Mouse (Mus musculus): ENCODE measurements around the gene Atg9a.

The Atg9a gene

GRCm38 (mm10) chr1:75168472-75169464 lies 23.2 kb downstream of the Atg9a start, which contains the start of gene Zfand2b:
Gene Zfand2b (plus strand): TSS chr1:75168646.
- DNase-seq (ENCODE audit: low spot score in 2 of 2) = peak; percentile 91 to 92

GRCm38 (mm10) chr1:75168093-75168471 lies 23.9 kb downstream of the Atg9a start:
- no peak for DNase-seq (ENCODE audit: low spot score in 2 of 2)

DNA sequence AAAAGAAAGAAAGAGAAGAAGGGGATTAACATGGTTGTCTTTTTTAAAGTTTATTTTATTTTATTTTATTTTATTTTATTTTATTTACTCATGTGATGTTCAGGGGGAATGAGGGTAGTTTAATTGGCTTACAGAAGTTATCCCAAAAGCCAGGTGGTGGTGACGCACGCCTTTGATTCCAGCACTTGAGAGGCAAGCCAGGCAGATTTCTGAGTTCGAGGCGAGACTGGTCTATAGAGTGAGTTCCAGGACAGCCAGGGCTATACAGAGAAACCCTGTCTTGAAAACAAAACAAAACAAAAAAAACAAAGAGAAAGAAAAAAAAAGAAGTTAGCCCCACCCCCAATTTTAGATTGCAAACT lies 31.8 kb downstream of the Atg9a start:
- no peak for DNase-seq (ENCODE audit: low spot score in 2 of 2)

DNA sequence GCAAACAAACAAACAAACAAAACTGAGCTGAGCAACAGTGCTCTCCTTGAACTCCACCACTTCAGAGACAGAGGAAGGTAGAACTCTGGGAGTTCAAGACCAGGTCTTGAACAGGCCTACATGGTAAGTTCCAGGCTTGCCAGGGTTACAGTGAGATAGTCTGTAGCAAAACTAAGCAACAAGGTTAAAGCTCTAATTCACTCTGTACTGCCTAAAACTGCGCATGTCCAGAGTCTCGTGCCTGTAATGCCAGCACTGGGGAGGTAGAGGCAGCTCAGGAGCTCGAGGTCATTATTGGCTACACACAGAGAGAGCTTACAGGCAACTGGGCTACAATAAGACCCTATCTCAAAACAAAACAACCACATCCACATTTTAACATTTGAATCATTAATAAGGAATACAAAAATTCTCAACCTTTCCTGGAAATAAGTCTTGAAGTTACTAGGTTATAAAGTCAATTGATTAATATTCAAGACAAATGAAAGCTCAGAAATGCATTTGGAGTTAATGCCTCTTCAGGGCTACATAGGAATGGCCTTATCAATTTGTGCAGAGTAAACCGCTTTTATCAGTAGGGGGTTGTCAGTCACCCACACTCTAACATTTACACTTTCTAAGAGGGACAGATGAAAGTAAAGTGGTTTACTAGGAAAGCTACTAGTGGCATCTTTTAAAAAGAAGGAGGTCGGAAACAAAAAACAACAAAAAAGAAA lies 32.3 kb downstream of the Atg9a start:
- DNase-seq (ENCODE audit: low spot score in 2 of 2) = no peak

DNA sequence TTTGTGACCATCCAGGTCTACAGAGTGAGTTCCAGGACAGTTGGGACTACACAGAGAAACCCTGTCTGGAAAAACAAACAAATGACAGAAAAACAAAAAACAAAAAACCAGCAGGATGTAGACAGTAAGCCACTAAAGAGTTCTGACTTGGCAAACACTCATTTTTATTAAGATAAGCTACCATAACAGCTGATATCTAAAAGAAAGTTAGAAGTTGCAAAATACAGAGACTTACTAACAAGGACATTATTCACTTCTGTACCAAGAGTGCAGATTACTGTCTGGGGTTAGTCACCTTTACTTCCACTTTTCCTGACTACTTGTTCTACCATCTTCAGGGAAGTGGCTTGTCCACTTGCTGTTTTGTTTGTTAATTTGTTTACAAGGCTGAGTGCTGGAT lies 33.0 kb downstream of the Atg9a start:
- no peak for DNase-seq (ENCODE audit: low spot score in 2 of 2)

GRCm38 (mm10) chr1:75155837-75156236 lies 36.2 kb downstream of the Atg9a start:
- DNase-seq (ENCODE audit: low spot score in 2 of 2) = no peak

- no peak for DNase-seq (ENCODE audit: low spot score in 2 of 2)
Observed at GRCm38 (mm10) chr1:75148727-75149126, 43.3 kb downstream of the Atg9a start.

- no peak for DNase-seq (ENCODE audit: low spot score in 2 of 2)
Observed at GRCm38 (mm10) chr1:75147411-75148135, 44.4 kb downstream of the Atg9a start.

DNA sequence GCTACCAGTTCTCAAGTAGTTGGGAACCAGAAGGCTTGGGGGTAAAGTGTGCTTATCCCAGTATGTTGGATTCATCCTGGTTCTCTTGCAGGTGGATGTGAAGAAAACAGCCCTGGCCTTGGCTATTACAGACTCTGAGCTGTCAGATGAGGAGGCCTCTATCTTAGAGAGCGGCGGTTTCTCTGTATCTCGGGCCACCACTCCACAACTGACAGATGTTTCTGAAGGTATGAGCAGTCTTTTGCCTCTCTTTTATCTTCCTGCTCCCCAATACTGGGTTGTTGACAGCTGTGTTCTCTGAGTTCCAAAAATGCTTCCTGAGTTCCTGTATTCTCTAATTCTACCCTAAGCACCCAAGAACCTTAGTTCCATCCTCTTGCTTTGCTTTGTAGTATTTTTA lies 46.4 kb downstream of the Atg9a start:
- no peak for DNase-seq (ENCODE audit: low spot score in 2 of 2)

GRCm38 (mm10) chr1:75142301-75143261 lies 49.4 kb downstream of the Atg9a start, which contains the start of the genes Cnppd1 and Retreg2:
Gene Cnppd1 (minus strand): TSS chr1:75142711.
Gene Retreg2 (plus strand): TSS chr1:75142778.
- peak; percentile 92 for DNase-seq (ENCODE audit: low spot score in 2 of 2)

- DNase-seq (ENCODE audit: low spot score in 2 of 2) = peak; percentile 43 to 55
Observed at GRCm38 (mm10) chr1:75141486-75142190, 50.4 kb downstream of the Atg9a start.

- no peak for DNase-seq (ENCODE audit: low spot score in 2 of 2)
Observed at GRCm38 (mm10) chr1:75140601-75141190, 51.3 kb downstream of the Atg9a start.

DNA sequence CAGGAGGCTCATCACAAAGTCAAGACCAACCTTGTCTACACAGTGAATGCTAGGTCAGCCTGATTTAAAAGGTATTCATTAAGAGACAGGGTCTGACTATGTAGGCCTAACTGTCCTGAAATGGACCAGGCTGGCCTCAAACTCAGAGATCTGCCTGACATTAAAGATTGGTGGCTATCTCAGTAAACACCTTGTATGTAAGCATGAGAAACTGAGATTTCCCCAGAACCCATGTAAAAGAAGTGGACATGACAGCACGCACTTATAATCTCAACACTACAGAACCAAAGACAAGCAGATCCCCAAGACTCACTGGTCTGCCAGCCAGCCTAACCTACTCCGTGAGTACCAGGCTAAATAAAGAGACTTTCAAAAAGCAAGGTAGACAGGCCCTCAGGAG lies 53.5 kb downstream of the Atg9a start:
- no peak for DNase-seq (ENCODE audit: low spot score in 2 of 2)

GRCm38 (mm10) chr1:75136730-75137129 lies 55.3 kb downstream of the Atg9a start:
- no peak for DNase-seq (ENCODE audit: low spot score in 2 of 2)

- no peak for DNase-seq (ENCODE audit: low spot score in 2 of 2)
Observed at GRCm38 (mm10) chr1:75136293-75136692, 55.7 kb downstream of the Atg9a start.

- DNase-seq (ENCODE audit: low spot score in 2 of 2) = no peak
Observed at GRCm38 (mm10) chr1:75133421-75134207, 58.4 kb downstream of the Atg9a start, which contains the start of gene Slc23a3. Gene Slc23a3 (minus strand): TSS chr1:75133890.
